Mouse (Mus musculus) intestine, embryonic 15.5 days (tissue): ENCODE measurements at regions not wholly inside any gene's neighbourhood (a gene's known extent, or its start where the extent isn't known, plus 50 kb on each side); places are given as distances from the start of the nearest gene placed in this dataset.

Experiments
- ATAC-seq: fragments of 200-750 bp; cut with Nextera tagmentation; 2 replicates; pipeline ENCODE4 v1.8.0; 2017; ENCODE audit warnings: moderate TSS enrichment, moderate library complexity
- H3K27ac ChIP-seq: fragments of 300-500 bp; sonication (generic); 2 replicates; pipeline ENCODE4 v1.5.1; 2015; ENCODE audit warnings: mild to moderate bottlenecking, inconsistent platforms
- H3K27me3 ChIP-seq: fragments of 300-500 bp; sonication (generic); replicated peaks from 2 replicates; pipeline ENCODE4 v1.6.1; 2015; ENCODE audit warnings: inconsistent platforms
- H3K36me3 ChIP-seq: fragments of 300-500 bp; sonication (generic); 2 replicates; pipeline ENCODE4 v1.6.1; 2015; ENCODE audit warnings: inconsistent platforms
- H3K4me1 ChIP-seq: fragments of 300-500 bp; sonication (generic); replicated peaks from 2 replicates; pipeline ENCODE4 v1.6.1; 2015; ENCODE audit warnings: inconsistent platforms
- H3K4me2 ChIP-seq: fragments of 300-500 bp; sonication (generic); replicated peaks from 2 replicates; pipeline ENCODE4 v1.6.1; 2015; ENCODE audit warnings: mild to moderate bottlenecking, inconsistent platforms
- H3K4me3 ChIP-seq: fragments of 300-500 bp; sonication (generic); replicated peaks from 2 replicates; pipeline ENCODE4 v1.5.1; 2015; ENCODE audit warnings: inconsistent platforms
- H3K9ac ChIP-seq: fragments of 300-500 bp; sonication (generic); 2 replicates; pipeline ENCODE4 v1.6.1; 2015; ENCODE audit warnings: inconsistent platforms
- H3K9me3 ChIP-seq: fragments of 300-500 bp; sonication (generic); 2 replicates; pipeline ENCODE4 v1.6.1; 2016; ENCODE audit warnings: inconsistent platforms
- WGBS: fragments of 180-500 bp; shearing (Covaris S2); methylation state at CpG from one replicate; pipeline ENCODE4 v1.1.7; 2015; 5-methylcytosine and 5-hydroxymethylcytosine counted together

DNA sequence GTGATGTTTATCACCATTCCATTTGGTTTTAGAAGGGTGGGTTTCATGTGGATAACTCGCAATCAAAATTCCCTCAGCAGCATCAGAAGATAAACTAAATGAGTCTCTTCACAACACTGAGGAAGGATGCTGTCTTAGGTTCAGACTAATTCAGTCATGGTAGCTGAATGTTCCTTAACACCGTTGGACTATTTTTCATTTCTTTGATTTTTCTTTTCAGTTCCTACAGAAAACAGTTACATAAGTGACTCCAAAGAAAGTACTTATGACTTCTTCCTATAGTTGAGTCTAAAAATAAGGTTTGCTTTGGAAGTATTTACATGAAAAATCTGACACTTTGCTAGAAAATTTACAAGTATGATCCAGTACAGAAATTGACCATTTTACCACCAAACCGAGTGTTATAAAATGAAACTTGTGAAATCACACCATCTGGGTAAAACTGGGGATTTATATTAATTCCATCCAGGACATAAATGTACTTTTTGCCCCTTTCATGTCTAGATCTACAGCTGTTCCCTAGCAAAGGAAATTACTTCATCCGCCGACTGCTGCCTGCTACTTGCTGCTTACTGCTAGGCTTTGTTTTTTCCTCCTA is 430.3 kb downstream of the Lipi start:
- Histone ChIP-seq H3K27me3 (no peaks in the 10 kb centered on the region), H3K9ac (no peak overlapping the region), H3K27ac (no peak overlapping the region), H3K4me1 (no peaks in the 10 kb centered on the region), H3K9me3 (no peaks in the 10 kb centered on the region), H3K36me3 (no peaks in the 10 kb centered on the region), H3K4me3 (no peak overlapping the region), H3K4me2 (no peak overlapping the region)
- ATAC-seq, result no peak
- 73% methylated on average over 5 of the region's 5 CpGs for WGBS
